Mouse (Mus musculus) forebrain, embryonic 14.5 days (tissue): ENCODE measurements around the gene Dph1. TPM values are rescaled to one million over a fixed set of nuclear protein-coding genes. Genes with fewer than 3 reads are reported as not detected.
A peak's percentile ranks its signal among the peaks of the same experiment; 100 is the strongest.

ENCODE experiments used
- ATAC-seq: fragments of 200-750 bp; cut with Nextera tagmentation; 2 replicates; pipeline ENCODE4 v1.8.0; 2017; ENCODE audit warnings: mild to moderate bottlenecking, moderate library complexity
- DNase-seq: peaks from one replicate; pipeline ENCODE4 v3.0.0-alpha.2; 2015; ENCODE audit warnings: low spot score
- H3K27ac ChIP-seq: fragments of 300-500 bp; sonication (generic); 2 replicates; pipeline ENCODE4 v1.5.1; 2014; ENCODE audit warnings: low read depth, mild to moderate bottlenecking, control low read depth, low read length, moderate library complexity
- H3K27me3 ChIP-seq: fragments of 300-500 bp; sonication (generic); replicated peaks from 2 replicates; pipeline ENCODE4 v1.6.1; 2014; ENCODE audit warnings: low read length, control low read depth, mixed read lengths; ENCODE audit not compliant: control insufficient read depth, insufficient read depth
- H3K36me3 ChIP-seq: fragments of 300-500 bp; sonication (generic); 2 replicates; pipeline ENCODE4 v1.6.1; 2014; ENCODE audit warnings: low read length, control low read depth; ENCODE audit not compliant: control insufficient read depth, insufficient read depth
- H3K4me1 ChIP-seq: fragments of 300-500 bp; sonication (generic); 2 replicates; pipeline ENCODE4 v1.6.1; 2014; ENCODE audit warnings: antibody characterized with exemption, low read length, control low read depth; ENCODE audit not compliant: control insufficient read depth, insufficient read depth
- H3K4me2 ChIP-seq: fragments of 300-500 bp; sonication (generic); 2 replicates; pipeline ENCODE4 v1.6.1; 2014; ENCODE audit warnings: mild to moderate bottlenecking, control low read depth, low read length
- H3K4me3 ChIP-seq: fragments of 300-500 bp; sonication (generic); 2 replicates; pipeline ENCODE4 v1.5.1; 2014; ENCODE audit warnings: low read depth, low read length, control low read depth
- H3K9ac ChIP-seq: fragments of 300-500 bp; sonication (generic); 2 replicates; pipeline ENCODE4 v1.6.1; 2014; ENCODE audit warnings: mild to moderate bottlenecking, low read length, control low read depth, moderate library complexity
- H3K9me3 ChIP-seq: fragments of 300-500 bp; sonication (generic); replicated peaks from 2 replicates; pipeline ENCODE4 v1.6.1; 2016; ENCODE audit warnings: low read length, control low read depth, mixed read lengths; ENCODE audit not compliant: control insufficient read depth
- WGBS: fragments of 180-500 bp; shearing (Covaris S2); extraction: QIAGEN DNeasy Blood & Tissue Kit; methylation state at CpG from one replicate; pipeline ENCODE4 v1.1.7; 2014; 5-methylcytosine and 5-hydroxymethylcytosine counted together
- polyA plus RNA-seq: library from polyadenylated mRNA; unstranded; fragments of >200 nt; fragmentation: Nextera tagmentation; extraction: Ambion mirVana; gene quantifications from 2 replicates; pipeline ENCODE4 v1.2.1, GENCODE M21; 2014

Gene Dph1
- polyA plus RNA-seq, 1 experiment from 2014 or later, result 17.6 TPM

- H3K27ac ChIP-seq, result no peak overlapping the region
- ATAC-seq (no peak), DNase-seq (no peak)
- no peaks in the 10 kb centered on the region for H3K9me3 ChIP-seq
- H3K4me1 ChIP-seq, result no peaks in the 10 kb centered on the region
- 87% methylated on average over 7 of the region's 7 CpGs for WGBS
- no peak overlapping the region for H3K4me2 ChIP-seq
- peaks cover 27% of the 10 kb centered on the region for H3K27me3 ChIP-seq
- H3K36me3 ChIP-seq, result peaks cover 47% of the 10 kb centered on the region
- H3K4me3 ChIP-seq, result no peak overlapping the region
- no peak overlapping the region for H3K9ac ChIP-seq
Measured at GRCm38 (mm10) chr11:75160954-75161353, 30.1 kb downstream of the Dph1 start.

GRCm38 (mm10) chr11:75159564-75159963 lies 31.5 kb downstream of the Dph1 start:
- no peaks in the 10 kb centered on the region for H3K4me1 ChIP-seq
- no peak overlapping the region for H3K27ac ChIP-seq
- H3K27me3 ChIP-seq, result peaks cover 13% of the 10 kb centered on the region
- no peak overlapping the region for H3K9ac ChIP-seq
- 65% methylated on average over 2 of the region's 2 CpGs for WGBS
- ATAC-seq (no peak), DNase-seq (no peak)
- no peak overlapping the region for H3K4me2 ChIP-seq
- H3K4me3 ChIP-seq, result no peak overlapping the region
- H3K9me3 ChIP-seq, result no peaks in the 10 kb centered on the region
- peaks cover 48% of the 10 kb centered on the region for H3K36me3 ChIP-seq

- H3K27me3 ChIP-seq, result peaks cover 2% of the 10 kb centered on the region; the same call in 1 of the 2 replicates
- peaks cover 49% of the 10 kb centered on the region for H3K36me3 ChIP-seq
- H3K4me1 ChIP-seq, result no peaks in the 10 kb centered on the region
- DNase-seq (no peak), ATAC-seq (no peak)
- H3K27ac ChIP-seq, result no peak overlapping the region
- 92% methylated on average over 14 of the region's 14 CpGs for WGBS
- no peak overlapping the region for H3K4me3 ChIP-seq
- H3K9ac ChIP-seq, result no peak overlapping the region
- no peak overlapping the region for H3K4me2 ChIP-seq
- H3K9me3 ChIP-seq, result no peaks in the 10 kb centered on the region
Measured at GRCm38 (mm10) chr11:75158432-75158831, 32.6 kb downstream of the Dph1 start.

GRCm38 (mm10) chr11:75157901-75158300 lies 33.1 kb downstream of the Dph1 start:
- WGBS, result 59% methylated on average over 2 of the region's 2 CpGs
- no peak overlapping the region for H3K27ac ChIP-seq

GRCm38 (mm10) chr11:75157037-75157436 lies 34.0 kb downstream of the Dph1 start:
- H3K27ac ChIP-seq, result no peak overlapping the region
- no peak overlapping the region for H3K9ac ChIP-seq
- ATAC-seq (no peak), DNase-seq (no peak)
- no peaks in the 10 kb centered on the region for H3K9me3 ChIP-seq
- H3K36me3 ChIP-seq, result peaks cover 47% of the 10 kb centered on the region
- no peaks in the 10 kb centered on the region for H3K4me1 ChIP-seq
- H3K4me2 ChIP-seq, result no peak overlapping the region
- no peaks in the 10 kb centered on the region for H3K27me3 ChIP-seq
- no peak overlapping the region for H3K4me3 ChIP-seq
- WGBS, result 57% methylated on average over 4 of the region's 4 CpGs

More at GRCm38 (mm10) chr11:75157901-75158300, 33.1 kb downstream of the Dph1 start:
- H3K4me3 ChIP-seq, result no peak overlapping the region
- H3K4me1 ChIP-seq, result no peaks in the 10 kb centered on the region
- ATAC-seq (no peak), DNase-seq (no peak)
- H3K9me3 ChIP-seq, result no peaks in the 10 kb centered on the region
- no peak overlapping the region for H3K4me2 ChIP-seq
- no peaks in the 10 kb centered on the region; the same call in 1 of the 2 replicates for H3K27me3 ChIP-seq
- peaks cover 48% of the 10 kb centered on the region for H3K36me3 ChIP-seq
- no peak overlapping the region for H3K9ac ChIP-seq

GRCm38 (mm10) chr11:75156416-75156815 lies 34.6 kb downstream of the Dph1 start:
- no peaks in the 10 kb centered on the region for H3K27me3 ChIP-seq
- H3K36me3 ChIP-seq, result peaks cover 43% of the 10 kb centered on the region
- no peak for ATAC-seq
- H3K4me2 ChIP-seq, result no peak overlapping the region
- H3K9me3 ChIP-seq, result no peaks in the 10 kb centered on the region
- DNase-seq, result no peak
- no peak overlapping the region for H3K27ac ChIP-seq
- 72% methylated on average over 5 of the region's 5 CpGs for WGBS
- no peaks in the 10 kb centered on the region for H3K4me1 ChIP-seq
- no peak overlapping the region for H3K9ac ChIP-seq
- no peak overlapping the region for H3K4me3 ChIP-seq

GRCm38 (mm10) chr11:75155985-75156384 lies 35.1 kb downstream of the Dph1 start:
- Histone ChIP-seq H3K9me3 (no peaks in the 10 kb centered on the region), H3K4me1 (no peaks in the 10 kb centered on the region), H3K27me3 (no peaks in the 10 kb centered on the region), H3K4me2 (no peak overlapping the region), H3K36me3 (peaks cover 40% of the 10 kb centered on the region), H3K9ac (no peak overlapping the region), H3K27ac (no peak overlapping the region), H3K4me3 (no peak overlapping the region)
- DNase-seq, result no peak
- ATAC-seq, result no peak
- 95% methylated on average over 6 of the region's 6 CpGs for WGBS

- Histone ChIP-seq H3K27me3 (no peaks in the 10 kb centered on the region), H3K36me3 (peaks cover 29% of the 10 kb centered on the region), H3K9me3 (no peaks in the 10 kb centered on the region), H3K4me3 (no peak overlapping the region), H3K9ac (no peak overlapping the region), H3K27ac (no peak overlapping the region), H3K4me1 (no peaks in the 10 kb centered on the region), H3K4me2 (no peak overlapping the region)
- no peak for DNase-seq
- ATAC-seq, result no peak
- 78% methylated on average over 6 of the region's 6 CpGs for WGBS
Measured at GRCm38 (mm10) chr11:75154053-75154585, 36.9 kb downstream of the Dph1 start.

GRCm38 (mm10) chr11:75152603-75153557 lies 38.2 kb downstream of the Dph1 start:
- Histone ChIP-seq H3K4me3 (no peak overlapping the region), H3K9ac (no peak overlapping the region), H3K36me3 (peaks cover 29% of the 10 kb centered on the region), H3K27me3 (no peaks in the 10 kb centered on the region), H3K27ac (0 out of 2 replicates have a peak overlapping the region, but pooled peaks have one; percentile 33), H3K4me1 (peaks cover under 1% of the 10 kb centered on the region; the same call in 1 of the 2 replicates), H3K4me2 (no peak overlapping the region), H3K9me3 (no peaks in the 10 kb centered on the region)
- ATAC-seq, result no peak
- no peak for DNase-seq
- 89% methylated on average over 18 of the region's 18 CpGs for WGBS
